Mouse (Mus musculus) gastrocnemius, postnatal 10 days (tissue): ENCODE data around the gene Pofut2. TPM values are rescaled to one million over a fixed set of nuclear protein-coding genes. Genes with fewer than 3 reads are reported as not detected.
"Not testable (repeated sequence)": the region's sequence is repeated elsewhere in the genome, so short reads cannot be mapped to it uniquely, and the experiment has no call there.

Experiments used
- DNase-seq: peaks from one replicate; pipeline ENCODE4 v3.0.0; 2021; ENCODE audit warnings: mixed read lengths
- total RNA-seq, 2 experiments: library from RNA; stranded (reverse); gene quantifications; 2 replicates each; pipeline ENCODE4 v1.2.3; 2021

The Pofut2 gene
- total RNA-seq, 2 experiments from 2014 or later = 37.2 to 45.5 TPM

DNA sequence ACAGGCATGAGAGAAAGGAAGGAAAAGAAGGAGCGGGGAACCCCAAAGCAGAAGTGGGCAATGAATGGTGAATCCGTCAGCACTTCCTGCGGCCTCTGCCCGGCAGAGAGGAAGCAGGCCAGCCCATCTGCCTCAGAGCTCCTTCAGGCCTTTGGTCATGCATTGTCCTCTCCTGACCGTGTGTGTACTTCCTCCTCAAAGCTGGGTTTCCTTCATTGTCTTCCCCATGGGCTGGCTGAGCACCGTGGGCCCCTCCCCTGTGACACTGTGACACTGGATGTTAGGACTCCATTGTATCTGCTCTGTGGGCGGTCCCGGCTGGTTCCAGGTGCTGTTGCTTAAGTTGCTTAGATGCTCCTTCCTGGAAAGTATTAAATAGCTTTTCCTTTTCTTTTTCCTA lies 7.3 kb downstream of the Pofut2 start:
- no peak for DNase-seq

GRCm38 (mm10) chr10:77267027-77267426 lies 8.0 kb downstream of the Pofut2 start:
- DNase-seq = no peak

- DNase-seq = no peak
Measured at GRCm38 (mm10) chr10:77269129-77269528, 10.1 kb downstream of the Pofut2 start.

- DNase-seq = no peak
Measured at GRCm38 (mm10) chr10:77272980-77273730, 14.1 kb downstream of the Pofut2 start.

DNA sequence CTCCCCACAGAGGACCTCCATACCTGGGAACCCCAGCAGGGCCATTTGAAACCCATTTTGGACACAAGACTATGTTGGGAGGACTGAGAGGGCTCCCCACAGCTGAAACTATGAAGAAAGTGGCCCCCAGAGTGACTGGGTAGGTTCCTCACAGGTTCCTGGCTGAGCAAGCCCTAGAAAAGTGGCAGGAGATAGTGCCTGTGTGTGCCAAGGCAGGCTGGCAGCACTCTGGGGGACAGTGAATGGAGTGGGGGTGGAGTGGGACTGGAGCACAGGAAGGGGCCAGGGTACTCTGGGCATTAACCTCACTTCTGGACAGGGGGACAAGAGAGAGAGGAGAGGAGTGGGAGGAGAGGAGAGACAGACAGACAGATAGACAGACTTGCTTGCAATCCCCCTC lies 14.8 kb downstream of the Pofut2 start:
- no peak for DNase-seq

DNA sequence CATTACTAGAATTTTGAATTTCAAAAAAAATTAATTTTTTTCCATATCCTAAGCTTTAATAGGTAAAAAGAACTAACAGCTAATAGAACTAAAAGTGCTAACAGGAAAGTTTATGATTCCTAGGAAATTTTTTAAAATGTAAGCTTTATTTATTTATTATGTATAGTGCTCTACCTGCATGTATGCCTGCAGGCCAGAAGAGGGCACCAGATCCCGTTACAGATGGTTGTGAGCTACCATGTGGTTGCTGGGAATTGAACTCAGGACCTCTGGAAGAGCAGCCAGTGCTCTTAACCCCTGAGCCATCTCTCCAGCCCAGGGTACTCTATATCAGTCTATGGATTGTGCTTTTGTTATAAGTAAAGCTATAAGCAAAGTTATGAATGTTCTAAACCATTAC lies 23.1 kb downstream of the Pofut2 start:
- DNase-seq = not testable (repeated sequence)

GRCm38 (mm10) chr10:77282822-77283221 lies 23.8 kb downstream of the Pofut2 start:
- peak; percentile 75 for DNase-seq

DNA sequence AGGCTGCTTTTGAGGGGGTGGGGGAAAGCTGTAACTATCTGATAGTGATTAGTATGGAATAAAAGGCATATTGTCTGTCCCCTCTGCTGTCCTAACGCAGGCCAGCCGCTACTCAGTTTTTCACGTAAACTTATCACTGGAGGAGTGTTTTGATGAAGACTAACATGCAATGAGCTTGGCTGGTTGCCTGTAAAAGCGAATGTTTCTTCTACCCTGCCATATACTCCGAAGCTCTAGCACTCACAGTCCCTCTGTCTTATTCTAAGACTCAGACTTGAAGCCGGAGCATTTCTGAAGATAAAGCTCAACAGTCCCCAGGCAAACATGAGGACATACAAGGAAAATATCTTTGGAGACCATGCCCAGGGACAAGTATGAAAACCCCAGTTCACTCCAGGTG lies 25.8 kb downstream of the Pofut2 start:
- no peak for DNase-seq

DNA sequence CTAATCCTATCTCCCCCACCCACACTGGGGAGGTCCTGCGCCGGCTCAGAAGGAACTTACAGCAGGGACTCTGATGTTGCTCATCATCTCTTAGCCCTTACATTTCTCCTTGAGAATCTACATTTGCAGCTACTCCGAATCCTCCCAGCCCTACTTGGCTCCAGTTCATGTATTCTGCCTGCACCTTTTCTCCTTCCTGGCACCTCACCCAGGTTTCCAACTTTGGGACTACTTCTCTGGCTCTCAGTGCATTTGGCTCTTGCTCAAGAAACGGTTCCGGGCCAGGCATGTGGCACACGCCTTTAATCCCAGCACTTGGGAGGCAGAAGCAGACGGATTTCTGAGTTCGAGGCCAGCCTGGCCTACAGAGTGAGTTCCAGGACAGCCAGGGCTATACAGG lies 28.6 kb downstream of the Pofut2 start:
- DNase-seq = no peak

- DNase-seq = no peak
Measured at GRCm38 (mm10) chr10:77288639-77289195, 29.7 kb downstream of the Pofut2 start.

DNA sequence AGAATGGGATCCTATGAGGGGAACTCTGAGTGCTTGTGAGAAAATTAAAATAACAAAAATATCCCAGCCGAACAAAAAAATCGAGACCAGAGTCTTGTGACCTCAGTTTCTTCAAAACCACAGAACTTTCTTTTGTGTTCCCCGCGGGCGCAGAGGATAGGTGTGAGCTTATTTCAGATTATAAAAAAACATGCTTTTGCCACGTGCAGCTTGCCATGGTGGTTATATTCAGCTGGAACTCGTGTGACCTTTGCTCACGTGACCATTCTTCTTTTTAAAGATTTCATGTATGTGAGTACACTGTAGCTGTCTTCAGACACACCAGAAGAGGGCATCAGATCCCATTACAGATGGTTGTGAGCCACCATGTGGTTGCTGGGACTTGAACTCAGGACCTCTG lies 30.5 kb downstream of the Pofut2 start:
- no peak for DNase-seq

DNA sequence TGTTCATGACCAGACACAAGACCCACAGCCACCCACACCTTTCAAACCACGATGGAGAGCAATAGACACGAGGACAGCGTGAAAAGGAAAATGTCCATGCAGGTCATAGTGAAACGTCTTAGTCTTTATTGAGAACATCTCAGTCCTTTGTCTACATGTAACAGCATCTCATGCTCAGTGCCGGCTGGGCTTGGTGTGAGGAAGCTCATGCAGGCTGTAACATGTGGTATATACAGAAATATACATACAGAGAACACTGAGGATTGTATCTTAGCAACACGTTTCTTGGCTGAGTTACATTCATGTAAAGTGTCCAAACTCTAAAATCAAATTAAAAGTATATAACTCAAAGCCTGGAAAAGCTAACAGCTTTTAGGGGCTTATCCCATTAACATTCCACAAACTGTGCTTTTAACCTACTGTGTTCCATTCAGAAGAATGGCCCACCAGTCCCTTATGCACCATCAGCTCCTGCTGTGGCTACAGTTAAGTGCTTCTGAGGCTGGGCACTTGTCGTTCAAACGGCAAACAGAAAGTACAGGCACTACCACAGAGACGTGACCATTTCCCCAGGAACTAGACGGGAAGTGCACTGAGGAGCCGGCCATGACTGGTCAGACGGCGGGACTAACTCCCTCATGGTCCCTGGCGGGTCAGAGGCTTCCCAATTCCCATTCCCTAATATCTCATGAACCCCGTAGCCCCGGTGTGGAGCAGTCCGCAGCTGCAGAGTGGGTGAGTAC lies 31.8 kb downstream of the Pofut2 start:
- DNase-seq = no peak

DNA sequence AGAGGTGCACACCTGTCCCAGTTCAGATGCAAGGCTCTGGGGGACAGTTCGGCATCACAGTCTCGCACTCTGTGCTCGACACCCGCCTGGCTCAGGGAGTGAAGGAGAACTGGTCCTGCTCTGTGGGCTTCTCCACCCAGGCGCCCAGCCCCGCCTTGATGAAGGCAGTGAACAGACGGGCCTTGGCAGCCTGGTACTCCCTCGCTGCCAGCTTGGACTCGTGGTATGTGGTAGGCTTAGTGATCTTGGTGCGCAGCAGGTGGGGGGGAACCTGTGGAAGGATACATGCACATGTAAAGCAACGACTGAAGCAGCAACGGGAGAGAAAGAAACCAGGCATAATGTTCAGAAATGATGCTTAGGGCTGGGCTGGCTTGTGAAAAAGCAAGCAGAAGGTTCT lies 35.7 kb downstream of the Pofut2 start:
- DNase-seq = no peak

- DNase-seq = no peak
Measured at GRCm38 (mm10) chr10:77298621-77299020, 39.6 kb downstream of the Pofut2 start.

DNA sequence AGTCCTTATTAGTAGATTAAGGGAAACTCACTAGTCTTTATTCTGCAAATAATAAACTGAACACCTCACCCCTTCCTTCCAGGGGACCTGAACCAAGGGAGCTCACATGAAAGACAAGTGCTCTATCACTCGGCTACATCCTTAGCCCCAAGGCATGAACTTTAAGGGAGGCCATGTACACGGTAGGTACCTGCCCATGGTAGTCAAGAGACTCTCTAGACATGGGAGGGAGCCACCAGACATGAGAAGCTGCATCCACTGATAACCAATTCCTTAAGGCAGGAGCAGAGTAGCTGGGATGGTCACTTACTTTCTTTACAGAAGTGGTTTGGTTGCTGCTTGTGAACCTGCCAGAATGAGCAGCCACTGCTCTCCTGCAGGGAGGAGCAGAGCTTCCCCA lies 40.2 kb downstream of the Pofut2 start:
- no peak for DNase-seq

- no peak for DNase-seq
Measured at GRCm38 (mm10) chr10:77300237-77300933, 41.4 kb downstream of the Pofut2 start.

GRCm38 (mm10) chr10:77300934-77301297 lies 41.9 kb downstream of the Pofut2 start:
- DNase-seq = no peak

DNA sequence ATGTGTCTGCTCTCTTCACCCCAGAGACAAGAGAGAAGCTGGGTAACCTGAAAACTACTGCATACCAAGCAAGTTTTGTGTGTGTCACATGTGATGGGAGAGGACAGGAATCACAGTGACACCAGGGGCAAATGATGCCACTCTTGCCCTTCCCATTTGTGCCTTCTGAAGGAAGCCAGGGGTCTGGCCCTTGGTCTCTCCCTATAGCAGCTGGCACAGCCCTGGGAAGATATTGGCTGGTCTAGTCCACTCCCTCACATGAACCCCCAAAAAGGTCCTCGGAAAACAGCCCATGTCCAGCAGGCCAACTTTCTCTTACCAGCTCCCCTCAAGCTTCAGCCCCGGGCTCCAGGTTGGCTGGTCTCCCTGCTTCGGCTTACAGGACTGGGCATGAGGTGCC lies 45.3 kb downstream of the Pofut2 start:
- DNase-seq = no peak

- no peak for DNase-seq
Measured at GRCm38 (mm10) chr10:77304840-77305533, 46.0 kb downstream of the Pofut2 start.

DNA sequence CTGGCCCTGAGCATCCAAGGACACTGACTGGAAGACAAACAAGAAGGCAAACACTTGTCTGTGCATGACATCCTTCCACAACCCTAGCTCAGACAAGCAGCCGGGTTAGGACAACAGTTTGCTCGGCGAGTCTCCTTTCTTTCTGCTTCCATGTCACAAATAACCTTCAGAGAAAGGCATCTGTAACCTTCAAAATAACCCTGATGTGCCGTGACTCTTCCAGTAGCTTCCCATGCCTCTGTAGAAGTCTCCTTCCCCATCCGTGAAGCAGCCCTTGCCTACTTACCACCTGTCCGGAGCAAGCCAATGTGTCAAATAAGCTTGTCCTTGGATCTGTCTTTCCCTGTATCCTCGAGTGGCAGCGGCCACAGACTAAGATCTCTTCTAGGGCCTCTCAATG lies 46.7 kb downstream of the Pofut2 start:
- no peak for DNase-seq

DNA sequence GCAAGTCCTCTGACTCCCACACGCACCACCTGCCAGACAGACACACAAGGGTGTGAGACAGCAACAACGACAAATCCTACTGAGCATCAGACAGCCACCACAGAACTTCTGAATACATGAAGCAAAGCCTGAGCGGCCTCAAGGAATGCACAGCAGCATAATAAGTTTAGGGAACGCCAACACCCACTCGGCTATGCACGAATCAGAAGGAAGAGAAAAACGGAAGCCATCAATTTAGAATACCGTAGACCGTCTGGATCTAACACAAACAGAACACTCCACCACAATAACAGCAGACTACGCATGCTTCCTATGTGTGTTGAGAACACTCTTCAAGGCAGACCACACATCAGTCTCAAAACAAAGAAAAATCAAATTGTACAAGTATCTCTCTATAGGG lies 50.0 kb downstream of the Pofut2 start:
- DNase-seq = no peak

- no peak for DNase-seq
Measured at GRCm38 (mm10) chr10:77314711-77315266, 55.8 kb downstream of the Pofut2 start.
